Mouse (Mus musculus) midbrain, embryonic 12.5 days (tissue): ENCODE measurements around the gene Mbl2. TPM values are rescaled to one million over a fixed set of nuclear protein-coding genes. Genes with fewer than 3 reads are reported as not detected.
A peak's percentile ranks its signal among the peaks of the same experiment; 100 is the strongest.
"Not testable (repeated sequence)": the region's sequence is repeated elsewhere in the genome, so short reads cannot be mapped to it uniquely, and the experiment has no call there.

Experiments used
- ATAC-seq: fragments of 200-750 bp; cut with Nextera tagmentation; 2 replicates; pipeline ENCODE4 v1.8.0; 2017; ENCODE audit warnings: low read depth, moderate TSS enrichment, moderate library complexity; ENCODE audit not compliant: low FRiP score
- H3K27ac ChIP-seq: fragments of 300-500 bp; sonication (generic); replicated peaks from 2 replicates; pipeline ENCODE4 v1.5.1; 2016; ENCODE audit warnings: mild to moderate bottlenecking
- H3K27me3 ChIP-seq: fragments of 300-500 bp; sonication (generic); 2 replicates; pipeline ENCODE4 v1.6.1; 2016; ENCODE audit warnings: mild to moderate bottlenecking
- H3K36me3 ChIP-seq: fragments of 300-500 bp; sonication (generic); 2 replicates; pipeline ENCODE4 v1.6.1; 2016
- H3K4me1 ChIP-seq: fragments of 300-500 bp; sonication (generic); 2 replicates; pipeline ENCODE4 v1.6.1; 2016
- H3K4me2 ChIP-seq: fragments of 300-500 bp; sonication (generic); replicated peaks from 2 replicates; pipeline ENCODE4 v1.6.1; 2016; ENCODE audit warnings: mild to moderate bottlenecking, moderate library complexity
- H3K4me3 ChIP-seq: fragments of 300-500 bp; sonication (generic); 2 replicates; pipeline ENCODE4 v1.5.1; 2016; ENCODE audit warnings: mild to moderate bottlenecking
- H3K9ac ChIP-seq: fragments of 300-500 bp; sonication (generic); replicated peaks from 2 replicates; pipeline ENCODE4 v1.6.1; 2016; ENCODE audit warnings: mild to moderate bottlenecking, moderate library complexity
- H3K9me3 ChIP-seq: fragments of 300-500 bp; sonication (generic); 2 replicates; pipeline ENCODE4 v1.6.1; 2016; ENCODE audit warnings: mild to moderate bottlenecking
- WGBS: fragments of 180-500 bp; shearing (Covaris S2); methylation state at CpG from one replicate; pipeline ENCODE4 v1.1.7; 2016; 5-methylcytosine and 5-hydroxymethylcytosine counted together
- polyA plus RNA-seq: library from polyadenylated mRNA; unstranded; fragments of >200 nt; fragmentation: Nextera tagmentation; extraction: Ambion mirVana; gene quantifications from 2 replicates; pipeline ENCODE4 v1.2.1, GENCODE M21; 2016

Gene Mbl2
- not detected in 2 replicates for polyA plus RNA-seq

DNA sequence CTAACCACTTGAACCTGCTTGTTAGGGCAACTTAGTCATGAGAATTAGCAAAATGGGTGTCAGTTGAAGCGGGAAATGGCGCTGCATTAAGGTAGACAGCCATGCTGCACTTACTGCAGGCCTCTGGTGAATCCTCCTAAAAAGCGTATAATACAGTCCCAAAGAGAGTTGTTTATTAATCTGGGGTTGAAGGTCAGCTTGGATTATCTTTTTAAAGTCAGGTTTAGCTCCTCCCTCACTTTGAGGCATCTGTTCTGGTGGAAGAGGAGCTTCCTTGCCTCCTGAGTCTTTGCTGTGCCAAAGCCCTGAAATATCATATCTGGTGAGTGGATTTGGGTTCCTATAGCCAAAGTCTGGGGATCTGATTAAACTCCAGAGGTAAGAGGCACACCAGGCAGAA, at the start of gene Mbl2:
Gene Mbl2, plus strand, starts transcription at position 252 of the 400 bp plus-strand sequence.
- 87% methylated on average over 3 of the region's 3 CpGs for WGBS
- no peak within 1 kb of the TSS for H3K4me3 ChIP-seq
- no peaks in the 10 kb centered on the region for H3K4me1 ChIP-seq
- no peaks in the 10 kb centered on the region for H3K9me3 ChIP-seq
- H3K27ac ChIP-seq: no peak within 1 kb of the TSS
- no peak for ATAC-seq
- no peak within 1 kb of the TSS for H3K9ac ChIP-seq
- no peaks in the 10 kb centered on the region for H3K36me3 ChIP-seq
- H3K4me2 ChIP-seq: no peak within 1 kb of the TSS
- H3K27me3 ChIP-seq: no peaks in the 10 kb centered on the region

DNA sequence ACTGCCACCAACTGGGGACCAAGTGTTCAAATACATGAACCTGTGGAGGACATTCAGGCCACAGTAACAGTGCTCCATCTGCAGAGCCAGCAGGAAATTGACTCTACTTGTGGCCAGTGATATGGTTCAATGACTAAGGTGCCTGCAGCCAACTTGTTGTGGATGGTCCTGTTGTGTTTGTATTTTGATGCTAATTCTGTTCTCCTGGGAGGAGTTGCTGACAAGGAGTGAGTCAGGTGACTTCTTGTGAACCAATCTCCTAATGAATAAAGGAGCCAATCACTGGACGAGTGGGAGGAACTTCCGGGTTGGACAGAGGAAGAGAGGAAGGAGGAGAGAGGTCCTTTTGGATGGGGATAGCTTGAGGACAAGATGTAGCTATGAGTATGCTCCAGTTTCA, 47.2 kb upstream of the Mbl2 start:
- no peak overlapping the region for H3K4me2 ChIP-seq
- no peak for ATAC-seq
- H3K27me3 ChIP-seq: no peaks in the 10 kb centered on the region
- no peaks in the 10 kb centered on the region for H3K36me3 ChIP-seq
- peaks cover 5% of the 10 kb centered on the region; the same call in 1 of the 2 replicates for H3K9me3 ChIP-seq
- H3K4me3 ChIP-seq: no peak overlapping the region
- no peaks in the 10 kb centered on the region for H3K4me1 ChIP-seq
- WGBS: 83% methylated on average over 2 of the region's 2 CpGs
- H3K27ac ChIP-seq: no peak overlapping the region
- H3K9ac ChIP-seq: no peak overlapping the region

- no peaks in the 10 kb centered on the region for H3K27me3 ChIP-seq
- no peak overlapping the region for H3K9ac ChIP-seq
- no peak overlapping the region for H3K4me2 ChIP-seq
- H3K4me1 ChIP-seq: no peaks in the 10 kb centered on the region
- 90% methylated on average over 2 of the region's 2 CpGs for WGBS
- H3K4me3 ChIP-seq: no peak overlapping the region
- no peak overlapping the region for H3K27ac ChIP-seq
- H3K9me3 ChIP-seq: peaks cover 5% of the 10 kb centered on the region; the same call in 1 of the 2 replicates
- ATAC-seq: no peak
- no peaks in the 10 kb centered on the region for H3K36me3 ChIP-seq
Observed at GRCm38 (mm10) chr19:30187232-30187631, 45.5 kb upstream of the Mbl2 start.

- Histone ChIP-seq H3K4me2 (no peak overlapping the region), H3K27ac (no peak overlapping the region), H3K4me1 (no peaks in the 10 kb centered on the region), H3K9ac (no peak overlapping the region), H3K9me3 (no peaks in the 10 kb centered on the region), H3K4me3 (no peak overlapping the region), H3K27me3 (no peaks in the 10 kb centered on the region), H3K36me3 (no peaks in the 10 kb centered on the region)
- ATAC-seq: no peak
- WGBS: 75% methylated on average over 6 of the region's 6 CpGs
Observed at GRCm38 (mm10) chr19:30194999-30195398, 37.7 kb upstream of the Mbl2 start.

DNA sequence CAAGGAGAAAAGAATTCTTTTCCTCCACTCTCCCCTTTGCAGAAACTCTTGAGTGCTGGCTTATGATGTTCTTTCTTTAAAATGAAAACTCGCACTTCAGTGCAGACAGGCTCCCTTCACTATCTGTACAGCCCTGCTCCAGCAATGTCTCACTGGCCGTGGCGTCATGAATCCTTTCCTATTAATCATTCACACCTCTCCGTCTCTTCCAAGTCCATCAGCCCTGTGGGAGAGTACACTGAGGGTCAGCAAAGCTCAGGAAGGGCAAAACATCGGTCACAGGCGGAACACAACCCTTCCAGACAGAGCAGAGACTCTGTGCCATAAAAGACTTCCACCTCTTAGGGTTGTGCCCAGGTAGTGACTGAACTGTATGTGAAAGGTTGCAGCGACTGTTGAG, 30.6 kb upstream of the Mbl2 start:
- H3K4me2 ChIP-seq: no peak overlapping the region
- H3K4me3 ChIP-seq: no peak overlapping the region
- H3K36me3 ChIP-seq: no peaks in the 10 kb centered on the region
- 85% methylated on average over 7 of the region's 7 CpGs for WGBS
- H3K9me3 ChIP-seq: no peaks in the 10 kb centered on the region
- ATAC-seq: no peak
- H3K4me1 ChIP-seq: no peaks in the 10 kb centered on the region
- 0 out of 2 replicates have a peak, but pooled peaks cover 5% of the 10 kb centered on the region for H3K27me3 ChIP-seq
- H3K27ac ChIP-seq: no peak overlapping the region
- no peak overlapping the region for H3K9ac ChIP-seq

GRCm38 (mm10) chr19:30205159-30205816, 27.5 kb upstream of the Mbl2 start:
- 0 out of 2 replicates have a peak, but pooled peaks cover 5% of the 10 kb centered on the region for H3K27me3 ChIP-seq
- H3K36me3 ChIP-seq: no peaks in the 10 kb centered on the region
- H3K9ac ChIP-seq: no peak overlapping the region
- 20% methylated on average over 12 of the region's 12 CpGs for whole genome bisulfite sequencing
- no peak overlapping the region for H3K4me3 ChIP-seq
- H3K4me1 ChIP-seq: no peaks in the 10 kb centered on the region
- no peaks in the 10 kb centered on the region for H3K9me3 ChIP-seq
- H3K27ac ChIP-seq: no peak overlapping the region
- ATAC-seq: peak; percentile 49; the same call in 1 of the 2 replicates
- H3K4me2 ChIP-seq: no peak overlapping the region

DNA sequence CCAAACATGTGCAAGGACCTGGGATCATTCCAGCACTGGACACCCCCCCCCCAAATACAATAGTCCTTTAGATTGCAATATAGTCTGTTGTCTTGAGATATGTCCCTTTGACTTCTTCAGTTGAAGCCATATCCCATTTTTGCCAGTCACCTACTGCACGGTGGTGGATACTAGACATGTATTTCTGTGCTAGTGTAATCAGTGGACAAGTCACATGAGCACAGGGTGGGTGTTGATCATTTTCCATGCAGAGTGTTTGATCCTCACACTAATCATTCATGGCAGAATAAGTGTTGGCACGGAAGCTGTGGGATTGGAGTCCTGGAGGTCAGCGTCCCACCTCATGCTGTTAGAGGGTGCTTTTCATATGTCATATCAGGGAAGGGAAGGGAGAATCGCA, 26.9 kb upstream of the Mbl2 start:
- 79% methylated on average over 4 of the region's 4 CpGs for WGBS
- ATAC-seq: no peak
- Histone ChIP-seq H3K36me3 (no peaks in the 10 kb centered on the region), H3K4me1 (no peaks in the 10 kb centered on the region), H3K4me2 (no peak overlapping the region), H3K4me3 (no peak overlapping the region), H3K9me3 (no peaks in the 10 kb centered on the region), H3K9ac (no peak overlapping the region), H3K27ac (no peak overlapping the region), H3K27me3 (0 out of 2 replicates have a peak, but pooled peaks cover 5% of the 10 kb centered on the region)

GRCm38 (mm10) chr19:30206981-30207380, 25.8 kb upstream of the Mbl2 start:
- no peaks in the 10 kb centered on the region for H3K4me1 ChIP-seq
- H3K27ac ChIP-seq: no peak overlapping the region
- no peak for ATAC-seq
- H3K4me2 ChIP-seq: no peak overlapping the region
- H3K4me3 ChIP-seq: no peak overlapping the region
- H3K9ac ChIP-seq: no peak overlapping the region
- WGBS: 76% methylated on average over 1 of the region's 1 CpGs
- no peaks in the 10 kb centered on the region for H3K36me3 ChIP-seq
- H3K9me3 ChIP-seq: no peaks in the 10 kb centered on the region
- H3K27me3 ChIP-seq: 0 out of 2 replicates have a peak, but pooled peaks cover 5% of the 10 kb centered on the region

DNA sequence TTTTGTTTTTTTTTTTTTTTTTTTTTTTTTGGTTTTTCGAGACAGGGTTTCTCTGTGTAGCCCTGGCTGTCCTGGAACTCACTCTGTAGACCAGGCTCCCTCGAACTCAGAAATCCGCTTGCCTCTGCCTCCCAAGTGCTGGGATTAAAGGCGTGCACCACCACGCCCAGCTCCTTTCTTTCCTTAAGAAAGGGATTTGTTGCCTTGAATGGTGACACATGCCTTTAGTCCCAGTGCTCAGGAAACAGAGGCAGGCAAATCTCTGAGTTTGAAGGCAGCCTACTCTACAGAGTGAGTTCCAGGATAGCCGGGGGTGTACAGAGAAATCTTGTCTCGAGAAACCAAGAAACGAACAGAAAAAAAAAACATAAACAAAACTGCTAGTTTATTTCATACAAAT, 23.7 kb upstream of the Mbl2 start:
- not testable (repeated sequence) for ATAC-seq, H3K9me3 ChIP-seq, H3K27ac ChIP-seq, H3K9ac ChIP-seq, H3K4me3 ChIP-seq, H3K4me1 ChIP-seq, H3K4me2 ChIP-seq, H3K36me3 ChIP-seq, H3K27me3 ChIP-seq
- 87% methylated on average over 8 of the region's 8 CpGs for WGBS

DNA sequence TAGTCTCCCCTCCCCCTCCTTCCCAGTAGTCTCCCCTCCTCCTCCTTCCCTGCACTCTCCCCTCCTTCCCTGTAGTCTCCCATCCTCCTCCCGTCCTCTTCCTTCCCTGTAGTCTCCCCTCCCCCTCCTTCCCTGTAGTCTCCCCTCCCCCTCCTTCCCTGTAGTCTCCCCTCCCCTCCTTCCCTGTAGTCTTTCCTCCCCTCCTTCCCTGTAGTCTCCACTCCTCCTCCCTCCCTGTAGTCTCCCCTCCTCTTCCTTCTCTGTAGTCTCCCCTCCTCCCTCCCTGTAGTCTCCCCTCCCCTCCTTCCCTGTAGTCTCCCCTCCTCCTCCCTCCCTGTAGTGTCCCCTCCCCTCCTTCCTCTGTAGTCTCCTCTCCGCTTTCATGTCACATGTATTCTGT, 18.7 kb upstream of the Mbl2 start:
- Histone ChIP-seq H3K36me3 (no peaks in the 10 kb centered on the region), H3K27me3 (no peaks in the 10 kb centered on the region), H3K4me1 (no peaks in the 10 kb centered on the region), H3K9ac (no peak overlapping the region), H3K9me3 (no peaks in the 10 kb centered on the region), H3K27ac (no peak overlapping the region), H3K4me3 (no peak overlapping the region), H3K4me2 (no peak overlapping the region)
- ATAC-seq: peak; percentile 38; the same call in 1 of the 2 replicates
- WGBS: 30% methylated on average over 2 of the region's 2 CpGs

DNA sequence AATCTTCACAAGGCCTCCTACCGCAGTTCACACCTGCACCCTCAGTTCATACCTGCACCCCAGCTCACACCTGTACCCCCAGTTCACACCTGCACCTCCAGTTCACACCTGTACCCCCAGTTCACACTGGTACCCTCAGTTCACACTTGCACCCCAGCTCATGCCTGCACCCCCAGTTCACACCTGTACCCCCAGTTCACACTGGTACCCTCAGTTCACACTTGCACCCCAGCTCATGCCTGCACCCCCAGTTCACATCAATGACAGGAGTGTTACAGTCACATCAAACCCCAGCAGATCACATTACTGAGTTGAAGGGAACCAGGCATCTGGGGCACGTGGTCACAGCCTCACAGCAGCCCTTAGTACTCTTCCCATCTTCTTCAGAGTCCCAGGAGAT, 17.0 kb upstream of the Mbl2 start:
- H3K27me3 ChIP-seq, ATAC-seq, H3K27ac ChIP-seq, H3K9ac ChIP-seq, H3K4me2 ChIP-seq, H3K36me3 ChIP-seq, H3K4me1 ChIP-seq, H3K4me3 ChIP-seq, H3K9me3 ChIP-seq: not testable (repeated sequence)
- 76% methylated on average over 2 of the region's 2 CpGs for WGBS

- ATAC-seq: no peak
- Histone ChIP-seq H3K9me3 (no peaks in the 10 kb centered on the region), H3K27me3 (no peaks in the 10 kb centered on the region), H3K4me2 (no peak overlapping the region), H3K9ac (no peak overlapping the region), H3K4me3 (no peak overlapping the region), H3K27ac (no peak overlapping the region), H3K36me3 (no peaks in the 10 kb centered on the region), H3K4me1 (no peaks in the 10 kb centered on the region)
- 79% methylated on average over 4 of the region's 4 CpGs for WGBS
Observed at GRCm38 (mm10) chr19:30216186-30216585, 16.6 kb upstream of the Mbl2 start.

DNA sequence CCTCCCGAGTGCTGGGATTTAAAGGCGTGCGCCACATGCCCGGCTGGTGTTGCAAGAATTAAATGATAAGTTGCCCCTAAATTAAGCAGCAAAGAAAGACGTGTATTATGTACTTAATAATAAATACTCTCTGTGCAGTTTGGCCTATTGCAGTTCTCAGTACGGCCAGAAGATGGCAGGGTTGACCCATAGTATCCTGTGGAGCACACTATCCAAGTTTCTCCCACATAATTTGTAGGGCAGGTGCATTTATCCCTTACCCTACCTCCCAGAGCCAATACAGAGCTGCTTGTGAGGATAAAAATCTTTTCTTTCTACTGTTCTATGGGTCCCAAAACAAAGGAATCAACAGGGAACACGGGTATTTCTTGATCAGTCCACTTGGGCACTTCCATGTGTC, 15.4 kb upstream of the Mbl2 start:
- Histone ChIP-seq H3K4me1 (no peaks in the 10 kb centered on the region), H3K9me3 (no peaks in the 10 kb centered on the region), H3K4me2 (no peak overlapping the region), H3K27ac (no peak overlapping the region), H3K27me3 (no peaks in the 10 kb centered on the region), H3K36me3 (no peaks in the 10 kb centered on the region), H3K9ac (no peak overlapping the region), H3K4me3 (no peak overlapping the region)
- ATAC-seq: peak; percentile 44; the same call in 1 of the 2 replicates
- 28% methylated on average over 7 of the region's 7 CpGs for WGBS
